Mouse (Mus musculus) embryo, embryonic 11 days (tissue): ENCODE data around the gene Gm21985.

ENCODE experiments used
- DNase-seq: peaks from one replicate; pipeline ENCODE4 v3.0.0-alpha.2; 2015

Gene Gm21985

DNA sequence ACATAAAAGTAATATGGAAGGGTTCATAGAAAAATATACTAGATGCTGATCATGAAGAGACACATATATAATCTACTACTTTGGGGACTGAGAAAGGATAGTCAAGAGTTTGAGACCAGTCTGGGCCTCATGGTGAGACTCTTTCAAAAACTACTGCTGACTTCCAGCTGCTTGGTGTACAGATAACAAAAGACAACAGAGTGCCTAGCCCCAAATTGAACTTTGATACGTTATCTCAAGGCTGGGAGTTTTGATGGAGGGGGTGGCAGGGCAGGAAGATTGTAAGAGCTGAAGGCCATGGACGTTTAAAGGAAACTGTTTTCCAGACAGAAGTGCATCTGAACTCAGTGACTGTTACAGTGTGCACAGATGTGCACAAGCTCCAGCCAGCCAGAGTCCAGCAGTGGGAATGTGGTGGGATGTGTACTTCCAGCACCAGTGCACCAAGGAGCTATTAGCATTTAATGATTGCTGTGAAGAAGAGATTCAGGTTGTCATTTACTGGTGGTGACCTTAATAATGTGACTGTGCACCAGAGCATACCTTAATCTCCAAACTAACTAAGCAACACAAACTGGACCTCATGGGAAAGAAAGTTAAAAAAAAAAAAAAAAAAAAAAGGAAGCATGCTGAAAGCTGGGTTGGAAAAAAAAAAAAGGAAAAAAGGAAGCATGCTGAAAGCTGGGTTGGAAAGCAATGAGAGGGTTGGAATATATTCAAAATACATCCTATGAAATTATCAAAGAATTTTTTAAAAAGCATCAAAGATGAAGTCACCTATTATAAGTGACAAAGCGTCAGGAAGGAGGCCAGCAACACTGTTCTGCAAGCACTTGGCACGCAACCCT lies 66.2 kb downstream of the Gm21985 start:
- no peak for DNase-seq

GRCm38 (mm10) chr2:112337211-112337610 lies 71.1 kb downstream of the Gm21985 start:
- DNase-seq: no peak

DNA sequence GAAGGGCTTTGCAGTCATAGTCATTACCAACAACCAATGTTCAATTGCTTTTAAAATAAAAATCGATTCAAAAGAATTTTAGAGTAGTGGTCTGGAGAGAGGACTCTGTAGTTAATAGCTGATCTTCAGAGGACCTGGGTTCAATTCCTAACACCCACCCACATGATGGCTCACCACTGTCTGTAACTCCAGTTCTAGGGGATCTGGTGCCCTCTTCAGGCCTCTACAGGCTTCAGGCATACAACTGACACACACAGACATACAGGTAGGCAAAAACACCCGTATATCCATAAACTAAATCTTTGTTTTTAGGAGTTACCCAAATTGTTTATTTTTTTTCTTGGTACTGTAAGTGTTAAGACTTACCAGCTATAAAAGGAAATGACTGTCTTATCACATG lies 73.6 kb downstream of the Gm21985 start:
- DNase-seq: no peak

DNA sequence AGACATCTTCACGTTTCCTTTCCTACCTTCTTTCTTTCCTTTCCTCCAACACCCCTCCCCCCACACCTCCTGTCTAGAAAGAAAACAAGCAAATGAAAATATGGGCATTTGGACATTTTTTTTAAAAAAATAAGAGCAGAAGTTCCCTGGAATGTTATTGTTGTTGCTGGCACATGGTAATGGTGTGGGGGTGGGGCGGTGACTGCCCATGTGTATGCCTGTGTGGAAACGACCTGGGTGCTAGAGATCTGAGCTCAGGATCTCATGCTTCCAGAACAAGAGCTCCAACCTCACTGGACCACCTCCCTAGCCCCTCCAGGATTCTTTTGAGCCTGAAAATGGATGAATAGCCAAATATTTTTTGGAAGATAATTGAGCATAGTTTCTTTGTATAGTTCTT lies 75.0 kb downstream of the Gm21985 start:
- no peak for DNase-seq

DNA sequence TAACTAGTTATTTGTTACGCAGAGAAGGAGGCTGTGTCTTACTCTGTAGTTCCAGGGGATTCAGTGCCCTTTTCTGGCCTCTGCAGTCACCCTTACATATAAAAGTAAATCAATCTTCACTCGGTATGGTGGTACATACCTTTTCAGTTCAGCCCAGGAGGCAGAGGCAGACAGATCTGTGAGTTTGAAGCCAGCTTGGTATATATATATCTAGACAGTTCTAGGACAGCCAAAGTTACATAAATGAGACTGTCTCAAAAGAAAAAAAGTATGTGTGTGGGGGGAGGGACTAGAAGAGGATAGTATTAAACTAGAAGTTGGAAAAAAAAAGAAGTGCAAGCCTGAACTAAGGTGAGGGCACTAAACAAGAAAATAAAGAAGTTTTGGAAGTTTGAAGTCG lies 82.1 kb downstream of the Gm21985 start:
- no peak for DNase-seq

DNA sequence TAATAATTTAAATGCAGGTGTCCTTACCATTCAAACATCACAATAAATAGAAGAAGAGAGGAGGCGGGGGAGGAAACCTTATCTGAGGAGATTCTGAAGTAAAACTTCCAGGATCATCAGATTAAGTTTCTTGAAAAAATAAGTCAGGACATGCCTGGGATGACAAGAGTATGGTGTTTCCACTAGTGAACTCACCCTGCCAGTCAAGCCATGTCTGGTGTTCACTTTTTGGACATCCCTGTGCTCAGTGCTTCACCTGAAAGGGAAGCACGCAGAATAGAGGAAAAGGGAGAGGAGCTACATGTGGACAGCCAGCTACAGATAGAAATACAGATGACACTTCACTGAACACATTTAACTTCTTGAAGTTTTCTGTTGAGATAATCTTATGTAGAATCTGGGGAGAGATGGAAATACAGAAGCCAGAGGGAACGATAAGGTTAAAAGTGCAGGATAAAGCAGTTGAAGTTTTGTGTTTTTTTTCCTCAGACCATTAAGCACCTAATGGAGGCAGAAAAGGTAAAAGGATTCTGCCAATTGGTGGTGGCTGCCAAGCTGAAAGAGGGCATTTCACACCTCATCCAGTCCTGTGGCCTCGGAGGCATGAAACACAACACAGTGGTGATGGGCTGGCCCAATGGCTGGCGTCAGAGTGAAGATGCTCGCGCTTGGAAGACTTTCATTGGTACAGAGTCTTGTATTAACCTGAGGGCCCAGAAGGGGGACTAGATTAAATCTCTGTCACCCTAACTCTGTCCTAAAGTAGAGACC lies 87.8 kb downstream of the Gm21985 start:
- DNase-seq: no peak

- DNase-seq: no peak
Observed at GRCm38 (mm10) chr2:112359611-112360010, 93.5 kb downstream of the Gm21985 start.

GRCm38 (mm10) chr2:112360012-112360780 lies 94.1 kb downstream of the Gm21985 start:
- no peak for DNase-seq

GRCm38 (mm10) chr2:112360781-112361169 lies 94.7 kb downstream of the Gm21985 start:
- DNase-seq: no peak

GRCm38 (mm10) chr2:112367222-112367621 lies 101.1 kb downstream of the Gm21985 start:
- peak; percentile 2 for DNase-seq

DNA sequence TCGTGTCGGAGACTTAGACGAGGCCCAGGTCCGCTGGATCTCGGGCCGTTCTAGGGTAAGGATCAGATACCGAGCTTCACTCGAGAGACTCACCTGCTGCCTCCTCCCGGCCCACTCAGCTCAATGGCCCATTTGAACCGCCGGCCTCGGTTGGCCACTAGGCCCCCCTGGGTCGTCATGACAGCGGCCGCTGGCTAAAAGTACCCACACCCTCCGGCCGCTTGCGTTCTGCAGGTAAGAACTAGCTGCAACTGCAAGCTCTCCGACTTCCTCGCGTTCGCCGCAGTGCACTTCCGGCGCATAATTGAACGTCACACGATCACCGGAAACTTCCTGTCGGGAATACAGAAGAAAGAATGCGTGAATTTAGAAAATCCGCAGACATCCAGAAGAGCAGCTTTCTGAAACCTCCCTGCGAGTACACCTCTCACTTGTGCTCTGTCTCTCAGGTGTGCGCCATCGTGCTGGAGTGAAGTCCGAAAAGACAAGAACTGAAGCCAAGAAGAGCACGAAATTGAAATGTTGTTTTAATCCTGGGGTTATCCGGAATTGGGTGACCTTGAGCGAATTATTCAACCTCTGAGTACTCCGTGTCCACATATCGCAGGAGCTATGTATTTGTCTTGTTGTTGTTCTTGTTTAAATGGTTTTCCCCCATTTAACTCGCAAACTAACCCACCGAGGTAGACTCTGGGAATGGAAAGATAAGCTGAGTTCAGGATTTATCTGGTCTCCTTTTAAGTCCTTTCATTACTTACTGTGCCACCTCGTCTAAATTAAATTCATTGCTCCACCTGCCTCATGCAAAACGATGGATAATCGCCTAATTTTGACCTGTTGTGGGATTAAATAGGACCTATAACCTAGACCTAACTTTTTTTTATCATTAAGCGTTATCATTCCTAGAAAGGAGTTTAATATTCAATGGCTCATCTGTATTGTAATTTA lies 101.9 kb downstream of the Gm21985 start, which contains the start of gene Emc4:
Gene Emc4, minus strand, starts transcription at position 302 of the 948 bp plus-strand sequence.
- DNase-seq: peak; percentile 93

- no peak for DNase-seq
Observed at GRCm38 (mm10) chr2:112369941-112370340, 103.8 kb downstream of the Gm21985 start.

DNA sequence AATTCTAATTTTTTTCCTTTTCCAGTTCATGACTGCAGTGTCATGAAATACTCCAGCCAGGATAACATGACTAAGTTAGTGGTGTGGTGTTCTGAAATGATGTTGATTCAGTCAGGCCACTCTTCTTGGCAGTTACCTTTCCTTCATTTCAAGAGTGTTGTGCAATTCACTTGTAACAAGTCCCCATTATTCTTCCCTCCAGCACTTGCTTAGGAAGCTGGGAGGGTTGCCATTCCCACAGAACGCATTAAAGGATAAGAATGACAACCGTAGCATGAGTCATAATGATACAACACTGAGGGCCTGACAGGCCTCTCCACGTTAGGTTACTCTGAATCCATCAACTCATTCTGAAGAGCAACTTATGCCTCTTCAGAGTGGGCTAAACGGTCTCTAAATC lies 107.0 kb downstream of the Gm21985 start:
- DNase-seq: no peak

GRCm38 (mm10) chr2:112374610-112375009 lies 108.5 kb downstream of the Gm21985 start:
- no peak for DNase-seq

DNA sequence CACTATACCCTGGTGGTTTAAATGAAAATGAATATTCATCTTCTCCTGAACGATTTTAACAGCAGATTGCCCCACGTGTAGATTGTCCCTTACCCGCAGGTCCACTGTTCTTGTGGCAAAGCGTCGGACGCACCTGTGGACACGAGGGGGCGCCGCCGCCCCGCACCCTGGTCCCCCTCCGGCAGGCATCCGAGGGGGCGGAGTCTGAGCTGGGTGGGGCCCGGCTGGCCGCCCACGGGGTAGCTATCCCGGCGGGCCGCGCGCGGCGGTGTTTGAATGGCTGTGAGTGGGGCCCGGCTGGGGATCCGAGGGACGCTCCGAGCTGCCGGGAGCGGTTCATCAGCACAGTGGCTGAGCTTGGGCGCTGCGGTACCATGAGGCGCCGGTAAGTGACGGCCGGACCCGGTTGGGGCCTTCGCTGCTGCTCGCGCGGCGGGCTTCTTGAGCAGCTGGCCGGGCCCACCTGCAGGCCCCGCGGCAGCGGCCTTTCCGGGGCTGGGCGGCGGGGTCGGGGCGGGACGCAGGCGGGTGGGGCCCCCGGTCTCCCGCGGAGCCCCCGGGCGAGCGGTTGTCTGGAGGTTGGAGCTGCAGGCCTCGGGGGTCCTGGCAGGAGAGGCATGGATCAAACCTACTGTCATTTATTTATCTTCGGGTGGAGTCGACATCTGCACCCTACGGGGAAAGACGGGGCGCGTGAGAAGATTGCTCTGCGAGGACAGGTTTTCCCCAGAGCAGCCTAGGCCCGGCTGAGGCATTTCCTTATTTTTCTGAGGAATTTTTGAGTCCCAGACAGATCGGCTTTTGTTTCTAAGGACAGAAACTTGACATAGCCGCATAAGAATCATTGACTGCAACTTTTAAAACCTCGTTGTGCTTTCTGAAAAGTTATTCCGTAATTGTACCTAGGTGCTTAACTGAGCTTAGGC lies 113.1 kb downstream of the Gm21985 start, which contains the start of gene Katnbl1:
Gene Katnbl1, plus strand, starts transcription at position 239 of the 926 bp plus-strand sequence.
- peak; percentile 97 for DNase-seq

DNA sequence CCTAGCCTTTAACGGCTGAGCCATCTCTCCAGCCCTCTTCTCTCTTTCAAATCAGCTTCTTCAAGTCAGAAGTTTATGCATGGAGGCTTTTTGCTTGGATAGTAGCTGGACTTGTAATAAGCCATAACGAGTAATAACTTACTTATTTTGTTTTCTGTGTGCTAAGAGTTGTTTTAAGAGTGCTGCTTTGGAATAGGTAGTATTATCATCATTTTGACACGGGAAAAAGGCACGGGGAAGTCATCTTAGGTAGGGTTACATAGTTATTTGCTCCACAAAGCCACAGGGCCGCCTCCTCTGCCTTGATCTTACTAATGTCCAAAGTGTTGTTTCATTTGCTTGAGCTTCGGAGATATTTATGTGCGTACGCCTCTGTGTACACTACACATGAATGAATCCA lies 114.0 kb downstream of the Gm21985 start:
- DNase-seq: no peak

GRCm38 (mm10) chr2:112381219-112381618 lies 115.1 kb downstream of the Gm21985 start:
- no peak for DNase-seq

GRCm38 (mm10) chr2:112390843-112391242 lies 124.7 kb downstream of the Gm21985 start:
- DNase-seq: no peak

DNA sequence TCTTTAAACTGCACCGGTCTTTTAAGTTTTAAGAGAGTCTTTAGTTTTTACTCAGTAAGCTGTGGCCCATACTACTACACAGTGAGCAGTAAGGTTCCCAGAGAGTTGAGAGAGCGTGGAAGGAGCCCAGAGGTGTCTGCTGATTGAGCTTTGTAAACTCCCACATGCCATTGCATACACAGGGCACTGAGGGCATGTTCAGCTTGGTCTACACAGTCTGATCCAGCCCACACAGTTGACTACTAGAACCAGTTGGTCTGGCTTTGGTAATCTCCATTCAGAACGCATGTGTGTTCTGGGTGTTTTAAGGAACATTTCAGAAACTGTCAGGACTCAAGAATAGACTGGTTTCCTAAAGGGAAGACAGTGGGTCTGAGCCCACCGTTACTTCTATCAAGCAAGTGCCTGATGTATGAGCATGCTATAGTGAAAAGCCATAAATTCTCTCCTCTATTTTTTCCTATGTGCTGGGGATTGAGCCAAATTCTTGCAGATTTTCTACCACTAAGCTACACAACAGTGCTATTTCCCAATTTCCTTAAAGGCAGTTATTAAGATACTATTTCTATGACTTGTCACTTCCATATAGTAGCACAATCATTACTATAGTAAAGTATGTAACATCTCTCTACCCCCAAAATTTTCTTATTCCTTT lies 125.4 kb downstream of the Gm21985 start:
- no peak for DNase-seq

DNA sequence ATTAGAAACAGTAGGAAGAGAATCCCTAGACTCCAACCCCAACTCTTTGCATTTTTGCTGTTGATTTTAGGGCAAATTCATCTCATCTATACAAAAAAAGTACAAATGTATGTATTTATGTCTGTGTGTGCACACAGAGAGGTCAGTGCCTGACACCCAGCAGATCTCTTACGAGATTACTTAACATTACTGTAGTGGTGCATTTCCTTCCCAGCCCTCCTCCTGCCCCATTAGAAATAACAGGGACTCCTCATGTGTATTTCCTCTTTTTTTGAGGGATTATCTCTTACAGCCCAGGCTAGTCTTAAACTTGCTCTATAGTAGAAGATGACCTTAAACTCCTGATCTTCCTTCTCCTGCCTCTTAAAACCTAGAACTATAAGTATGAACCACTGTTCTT lies 126.6 kb downstream of the Gm21985 start:
- DNase-seq: no peak
